Mouse (Mus musculus) myocyte (in vitro differentiated cells): ENCODE measurements around the gene Mylk4.

Experiments
- CEBPB ChIP-seq: IDR thresholded peaks from 2 replicates; pipeline ENCODE4 v1.6.1; 2011; ENCODE audit warnings: mild to moderate bottlenecking, moderate library complexity; ENCODE audit not compliant: poor library complexity, insufficient read depth, severe bottlenecking
- MAX ChIP-seq: IDR thresholded peaks from one replicate; pipeline ENCODE4 v1.6.1; 2011; ENCODE audit warnings: low read depth, mild to moderate bottlenecking, control low read depth
- MYOD1 ChIP-seq, 3 experiments: IDR thresholded peaks; one replicate each; pipeline ENCODE4 v1.6.1; 2011; ENCODE audit warnings: control low read depth in 2 of 3, low read depth in 2 of 3, mild to moderate bottlenecking in 2 of 3, moderate library complexity in 1 of 3; ENCODE audit not compliant: insufficient read length in 2 of 3, control insufficient read depth in 1 of 3
- MYOG ChIP-seq, 3 experiments: IDR thresholded peaks; one replicate each; pipeline ENCODE4 v1.6.1; 2011; ENCODE audit warnings: control low read depth in 2 of 3, low read depth in 2 of 3, mild to moderate bottlenecking in 2 of 3; ENCODE audit not compliant: insufficient read length in 2 of 3, control insufficient read depth in 1 of 3, insufficient read depth in 1 of 3
- POLR2A ChIP-seq: IDR thresholded peaks from one replicate; pipeline ENCODE4 v1.6.1; 2011; ENCODE audit warnings: low read depth, mild to moderate bottlenecking, control low read depth, moderate library complexity; ENCODE audit not compliant: insufficient read length
- POLR2AphosphoS2 ChIP-seq: IDR thresholded peaks from one replicate; pipeline ENCODE4 v1.6.1; 2011; ENCODE audit warnings: low read depth, control low read depth; ENCODE audit not compliant: insufficient read length
- TCF12 ChIP-seq: IDR thresholded peaks from one replicate; pipeline ENCODE4 v1.6.1; 2011; ENCODE audit warnings: mild to moderate bottlenecking, control low read depth; ENCODE audit not compliant: poor library complexity, insufficient read depth, severe bottlenecking
- USF1 ChIP-seq: IDR thresholded peaks from one replicate; pipeline ENCODE4 v1.6.1; 2011; ENCODE audit warnings: low read depth, mild to moderate bottlenecking, control low read depth, moderate library complexity

DNA sequence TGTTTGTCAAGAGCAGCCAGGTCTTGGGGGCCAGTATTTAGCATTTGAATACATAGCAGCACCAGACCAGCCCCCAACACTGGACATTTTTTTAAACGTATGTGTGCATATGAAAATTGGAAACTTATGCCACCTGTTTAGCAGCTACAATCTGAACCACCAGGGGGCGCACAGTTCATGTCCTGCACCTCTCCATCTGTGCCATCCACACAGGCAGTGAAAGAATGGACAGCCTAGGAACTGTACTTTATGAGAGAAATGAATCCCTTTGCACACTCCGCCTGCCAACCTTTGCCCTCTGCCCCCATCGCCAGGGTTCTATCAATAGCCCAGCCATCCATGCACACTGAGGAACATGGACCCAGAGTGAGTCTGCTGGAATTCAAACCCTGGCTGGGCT is 44.2 kb upstream of the Mylk4 start:
- TF ChIP-seq MYOG (IDR thresholded peaks at IDR 0.05; ENCODE audit: control insufficient read depth in 1 of 3, insufficient read depth in 1 of 3, insufficient read length in 2 of 3, low read depth in 2 of 3) = peak in 1 of 3 experiments; percentile 23
- peak in 2 of 3 experiments; percentile 7 to 17 for TF ChIP-seq MYOD1 (IDR thresholded peaks at IDR 0.05; ENCODE audit: control insufficient read depth in 1 of 3, insufficient read length in 2 of 3, low read depth in 2 of 3)
- TF ChIP-seq POLR2A = no peak
- TF ChIP-seq MAX = no peak
- TF ChIP-seq TCF12 = no peak
- TF ChIP-seq USF1 = no peak
- no peak for TF ChIP-seq CEBPB
- no peak for TF ChIP-seq POLR2AphosphoS2
